Mouse (Mus musculus) monocyte, adult 2 months (primary cell): ENCODE measurements around the gene Ptcd2.
A peak's percentile ranks its signal among the peaks of the same experiment; 100 is the strongest.
"Not testable (repeated sequence)": the region's sequence is repeated elsewhere in the genome, so short reads cannot be mapped to it uniquely, and the experiment has no call there.

Experiments used
- DNase-seq, 2 experiments: peaks; one replicate each; pipeline ENCODE4 v3.0.0; 2022; ENCODE audit warnings: low spot score in 2 of 2, low read depth in 1 of 2

The Ptcd2 gene

DNA sequence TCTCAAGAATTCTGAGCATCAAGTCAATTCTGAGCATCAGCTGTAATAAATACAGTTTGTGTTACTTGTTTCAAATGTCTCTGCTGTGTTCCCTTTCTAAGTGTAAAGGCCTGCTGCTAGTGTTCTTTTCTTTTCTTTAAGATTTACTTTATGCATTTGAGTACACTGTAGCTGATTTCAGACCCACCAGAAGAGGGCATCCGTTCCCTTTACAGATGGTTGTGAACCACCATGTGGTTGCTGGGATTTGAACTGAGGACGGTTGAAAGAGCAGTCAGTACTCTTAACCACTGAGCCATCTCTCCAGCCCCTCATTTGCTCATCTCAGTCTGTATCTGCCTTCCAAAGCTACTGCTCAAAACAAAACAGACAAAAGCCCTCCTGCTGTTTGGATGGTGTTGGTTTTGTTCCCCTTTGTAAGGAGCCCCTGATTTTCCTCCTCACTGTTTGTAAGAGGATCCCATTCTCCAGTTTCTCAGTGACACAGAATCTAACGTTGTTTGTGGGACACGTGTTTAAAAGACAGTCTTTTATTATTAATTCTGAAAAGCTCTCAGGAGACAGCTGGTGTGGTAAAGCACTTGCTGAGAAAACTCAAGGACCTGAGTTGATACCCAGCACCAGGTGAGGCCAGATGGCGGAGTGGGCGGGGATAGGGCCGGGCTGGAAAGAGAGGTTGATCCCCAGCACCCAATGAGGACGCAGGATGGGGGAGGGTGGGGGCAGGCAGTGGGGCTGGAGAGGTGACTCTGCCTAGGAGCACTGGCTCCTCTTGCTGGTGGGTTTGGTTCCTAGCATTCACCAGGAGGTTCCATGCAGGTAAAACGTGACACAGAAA, 12.1 kb upstream of the Ptcd2 start:
- DNase-seq = no peak

GRCm38 (mm10) chr13:99355861-99356260, 11.4 kb upstream of the Ptcd2 start:
- no peak for DNase-seq

- DNase-seq = no peak
These were observed 10.6 kb upstream of the Ptcd2 start for GRCm38 (mm10) chr13:99355072-99355471.

GRCm38 (mm10) chr13:99353490-99353851, 9.0 kb upstream of the Ptcd2 start:
- no peak for DNase-seq

GRCm38 (mm10) chr13:99352758-99353489, 8.4 kb upstream of the Ptcd2 start:
- peak; percentile 83 to 91 for DNase-seq

- DNase-seq = no peak
These were observed 7.1 kb upstream of the Ptcd2 start for GRCm38 (mm10) chr13:99351596-99351995.

GRCm38 (mm10) chr13:99351186-99351585, 6.7 kb upstream of the Ptcd2 start:
- no peak for DNase-seq

DNA sequence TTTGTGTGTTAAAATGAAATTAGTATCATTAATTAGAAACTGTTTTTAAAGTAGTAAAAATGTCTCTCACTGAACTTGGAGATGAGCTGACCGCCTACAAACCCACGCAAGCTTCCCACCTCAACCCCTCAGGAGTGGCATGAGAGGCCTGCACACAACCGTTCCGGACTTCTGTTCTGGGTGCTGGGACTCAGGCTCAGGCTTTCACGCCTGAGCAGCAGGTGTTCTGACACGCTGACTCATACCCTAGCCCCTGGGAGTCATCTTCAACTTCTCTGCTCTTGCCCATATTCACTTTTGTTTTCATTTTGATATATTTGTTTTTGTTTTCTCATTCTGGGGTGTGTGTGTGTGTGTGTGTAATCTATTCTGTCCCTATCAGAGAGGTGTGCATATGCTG, 5.5 kb upstream of the Ptcd2 start:
- DNase-seq = no peak

DNA sequence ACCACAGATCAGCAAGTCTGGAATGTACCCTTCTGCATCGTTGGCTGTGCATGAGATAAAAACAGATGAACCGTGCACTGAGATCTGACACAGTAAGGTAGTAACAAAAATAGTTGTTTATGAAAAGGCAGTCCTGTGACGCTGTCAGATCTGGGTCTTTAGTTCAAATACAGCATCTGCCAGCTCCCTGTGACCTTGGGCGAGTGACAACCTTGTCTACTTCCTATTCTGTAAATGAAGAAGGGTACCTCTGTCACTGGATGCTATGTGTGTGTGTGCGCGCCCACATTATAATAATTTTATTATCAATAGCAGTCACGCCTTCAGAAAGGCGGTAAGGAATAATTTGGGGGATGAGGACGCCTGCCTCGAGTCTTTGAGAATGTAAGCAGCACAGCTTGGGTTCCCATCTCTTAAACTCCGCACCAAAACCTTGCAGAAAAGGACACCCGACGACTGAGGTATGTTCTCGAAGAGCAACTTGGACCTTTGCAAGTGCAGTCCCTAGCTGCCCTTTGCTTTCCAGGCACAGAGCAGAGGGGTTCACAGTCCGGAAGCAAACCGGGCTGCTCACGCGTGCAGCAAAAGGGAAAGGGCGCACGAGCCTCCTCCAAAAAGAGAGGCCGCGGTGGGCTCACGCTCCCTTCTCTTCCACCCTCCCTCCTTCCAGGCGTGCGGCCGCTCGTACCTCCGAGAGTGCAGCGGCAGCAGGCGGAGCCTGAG, 468 bp downstream of the Ptcd2 start:
- no peak for DNase-seq

- no peak for DNase-seq
These were observed 3.0 kb downstream of the Ptcd2 start for GRCm38 (mm10) chr13:99341504-99341903.

DNA sequence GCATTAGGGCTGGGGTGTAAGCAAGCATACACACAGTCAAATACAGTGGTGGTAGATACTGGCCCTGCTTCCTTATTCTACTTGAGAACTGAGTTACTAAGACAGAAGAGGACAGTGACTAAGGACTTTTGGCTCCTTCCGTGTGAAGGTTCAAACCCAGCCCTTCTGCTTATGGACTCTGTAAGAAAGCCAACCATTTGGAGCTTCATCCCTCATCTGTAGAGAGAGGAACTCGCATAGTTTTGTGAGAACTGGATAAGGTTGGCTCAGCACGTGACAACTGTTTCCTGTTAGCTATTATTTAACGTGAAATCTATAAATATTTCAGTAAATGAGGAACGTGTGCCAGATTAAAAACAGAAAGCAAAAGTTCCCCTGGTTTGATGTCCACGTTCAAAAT, 7.0 kb downstream of the Ptcd2 start:
- DNase-seq = peak in 1 of 2 experiments; percentile 41

DNA sequence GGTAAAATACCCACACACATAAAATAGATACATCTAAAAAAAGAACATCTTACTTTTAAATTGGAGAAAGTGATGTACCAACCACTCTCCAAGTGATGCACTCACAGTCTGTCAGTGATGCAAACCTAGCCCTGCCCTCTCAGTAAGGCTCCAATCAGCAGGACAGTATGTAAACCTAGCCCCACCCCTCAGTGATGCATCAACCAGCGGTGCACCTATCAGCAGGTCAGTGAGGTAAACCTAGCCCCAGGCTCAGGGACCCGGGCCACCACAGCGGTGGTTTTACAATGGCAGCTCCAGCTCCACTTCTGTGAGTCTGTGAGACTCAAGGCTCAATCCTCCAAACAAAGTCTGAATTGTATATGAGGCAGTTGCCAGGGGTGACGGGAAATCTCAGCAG, 13.2 kb downstream of the Ptcd2 start:
- DNase-seq = no peak

DNA sequence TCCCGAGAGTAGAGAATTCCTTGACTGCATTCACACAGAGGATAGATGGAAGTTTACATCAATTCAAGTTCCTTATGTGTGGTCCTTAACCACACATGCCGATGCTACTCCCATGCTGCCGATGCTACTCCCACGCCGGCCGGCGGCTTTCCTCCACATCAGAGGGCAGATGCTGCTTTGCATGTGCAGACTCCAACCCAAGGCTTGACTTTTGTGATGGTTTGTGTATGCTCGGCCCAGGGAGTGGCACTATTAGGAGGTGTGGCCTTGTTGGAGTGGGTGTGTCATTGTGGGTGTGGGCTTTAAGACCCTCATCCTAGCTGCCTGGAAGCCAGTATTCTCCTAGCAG, 20.2 kb downstream of the Ptcd2 start:
- DNase-seq = not testable (repeated sequence)

DNA sequence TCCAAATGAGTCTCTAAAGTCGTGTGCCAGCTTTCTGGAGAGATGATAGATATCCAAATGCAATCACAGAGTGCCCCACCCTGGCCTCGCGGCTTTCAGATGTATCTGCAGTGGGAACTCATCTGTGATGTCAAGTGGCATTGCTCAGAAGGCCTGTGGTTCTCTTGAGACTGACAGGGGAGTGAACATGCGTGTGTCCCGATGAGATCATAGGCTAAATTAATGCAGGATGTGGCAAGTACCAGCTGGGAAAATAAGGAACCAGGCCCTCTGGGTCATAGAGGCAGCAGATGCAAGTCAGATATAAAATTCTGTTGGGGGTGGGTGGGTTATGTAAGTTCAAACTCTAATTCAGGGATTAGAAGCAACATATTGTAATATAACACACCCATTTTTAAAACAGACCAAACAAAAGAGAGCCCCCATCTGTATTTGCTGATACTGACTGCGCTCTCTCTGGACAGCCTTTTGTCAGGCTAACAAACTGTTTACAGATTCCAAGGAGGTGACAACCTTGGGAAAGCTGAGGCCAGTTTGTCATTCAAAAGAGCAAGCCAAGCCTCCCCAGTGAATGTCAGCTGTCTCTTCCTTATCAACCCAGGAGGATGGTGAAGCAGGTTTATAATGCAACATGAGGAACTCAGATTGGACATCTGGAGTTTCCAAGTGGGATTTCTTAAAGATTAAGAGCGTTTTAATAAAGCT, 20.7 kb downstream of the Ptcd2 start:
- peak in 1 of 2 experiments; percentile 7 for DNase-seq

DNA sequence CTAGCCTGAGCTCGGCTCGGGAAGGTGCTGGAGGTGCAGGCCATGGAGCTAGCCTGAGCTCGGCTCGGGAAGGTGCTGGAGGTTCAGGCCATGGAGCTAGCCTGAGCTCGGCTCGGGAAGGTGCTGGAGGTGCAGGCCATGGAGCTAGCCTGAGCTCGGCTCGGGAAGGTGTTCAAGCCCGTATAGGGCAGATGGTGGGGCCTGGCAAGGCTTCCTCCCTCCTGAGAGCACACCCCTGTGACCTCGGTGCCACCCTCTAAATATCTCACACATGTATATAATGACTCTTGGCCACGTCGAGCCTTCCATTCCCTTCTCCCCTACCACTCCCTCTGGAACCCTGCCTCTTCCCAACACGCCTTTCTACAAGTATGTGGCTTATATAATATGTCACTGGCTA, 21.6 kb downstream of the Ptcd2 start:
- DNase-seq = not testable (repeated sequence)

GRCm38 (mm10) chr13:99320453-99320852, 24.1 kb downstream of the Ptcd2 start:
- no peak for DNase-seq

GRCm38 (mm10) chr13:99317058-99317457, 27.4 kb downstream of the Ptcd2 start:
- no peak for DNase-seq

DNA sequence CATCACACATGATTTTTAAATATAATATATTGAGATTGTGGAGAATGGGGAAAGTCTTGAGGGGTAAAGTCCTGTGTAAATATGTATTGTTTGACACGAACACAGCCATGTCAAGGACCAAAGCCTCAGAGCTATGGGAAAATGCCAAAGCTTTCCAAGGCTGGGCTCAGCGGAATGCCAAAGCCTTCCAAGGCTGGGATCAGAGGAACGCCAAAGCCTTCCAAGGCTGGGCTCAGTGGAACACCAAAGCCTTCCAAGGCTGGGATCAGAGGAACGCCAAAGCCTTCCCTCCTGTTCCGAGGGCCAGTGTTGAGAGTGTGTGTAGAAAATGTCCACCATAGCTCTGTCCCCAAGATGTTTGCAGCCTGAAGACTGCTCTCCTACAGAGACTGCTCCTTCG, 28.1 kb downstream of the Ptcd2 start:
- no peak for DNase-seq

- no peak for DNase-seq
These were observed 29.8 kb downstream of the Ptcd2 start for GRCm38 (mm10) chr13:99314657-99315181.

DNA sequence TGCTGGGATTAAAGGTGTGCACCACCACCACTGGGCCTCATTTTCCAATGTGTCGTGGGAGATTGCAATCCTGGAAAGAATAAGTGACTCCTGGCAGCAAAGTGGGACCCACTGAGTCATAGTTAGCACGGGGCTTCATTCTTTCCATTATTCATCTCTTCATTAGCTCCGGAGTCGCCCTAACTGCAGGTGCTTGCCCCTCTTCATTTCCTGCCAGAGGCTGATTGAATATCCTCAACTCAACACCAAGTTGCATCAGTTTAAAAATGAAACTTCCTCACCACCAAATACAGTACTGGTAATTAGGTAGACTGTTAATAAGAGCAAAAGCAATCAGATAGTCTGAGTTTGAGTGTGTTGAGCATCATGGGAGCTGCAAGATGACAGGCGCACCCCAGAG, 30.4 kb downstream of the Ptcd2 start:
- no peak for DNase-seq

DNA sequence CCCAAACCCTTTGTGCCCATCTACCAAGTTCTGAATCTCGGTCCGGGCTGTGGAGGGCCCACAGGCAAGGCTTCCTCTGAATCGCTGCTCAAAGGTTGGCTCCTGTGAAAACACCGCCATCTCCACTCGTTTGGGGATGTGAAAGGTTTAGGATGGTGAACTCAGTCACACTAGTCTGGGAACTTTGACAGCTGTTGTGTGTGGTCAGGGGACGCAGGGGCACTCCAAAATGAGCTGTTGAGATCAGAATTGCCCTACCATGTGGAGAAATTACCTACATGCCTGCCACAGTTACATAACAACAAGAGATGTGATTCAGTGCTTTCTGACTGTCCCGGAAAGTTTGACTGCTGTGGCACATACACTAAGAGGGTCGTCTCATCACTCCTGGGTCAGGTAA, 36.1 kb downstream of the Ptcd2 start:
- no peak for DNase-seq
